Mouse (Mus musculus) lung, adult 2 months (tissue): ENCODE measurements around the gene Ndufb10. TPM values are rescaled to one million over a fixed set of nuclear protein-coding genes. Genes with fewer than 3 reads are reported as not detected.

ENCODE experiments used
- DNase-seq: peaks from one replicate; pipeline ENCODE4 v3.0.0; 2022
- H3K4me1 ChIP-seq: fragments of 200-500 bp; 2 replicates; pipeline ENCODE4 v1.6.1; 2011; ENCODE audit warnings: low read length; ENCODE audit not compliant: control insufficient read depth, insufficient read depth
- H3K4me3 ChIP-seq: fragments of 200-500 bp; replicated peaks from 2 replicates; pipeline ENCODE3; 2011; ENCODE audit warnings: low read depth, mild to moderate bottlenecking, control low read depth, low read length; ENCODE audit errors: extremely low read depth
- CTCF ChIP-seq: fragments of 200-500 bp; IDR thresholded peaks from 2 replicates; pipeline ENCODE4 v1.5.1; 2011; ENCODE audit warnings: mild to moderate bottlenecking, low read length, control low read depth; ENCODE audit not compliant: insufficient read depth
- POLR2A ChIP-seq: fragments of 200-500 bp; IDR thresholded peaks from 2 replicates; pipeline ENCODE4 v1.6.1; 2011; ENCODE audit warnings: low read depth, mild to moderate bottlenecking, control low read depth, low read length, borderline replicate concordance; ENCODE audit errors: extremely low read depth
- WGBS: fragments of 180-500 bp; shearing (Covaris S2); methylation state at CpG from one replicate; pipeline ENCODE4 v1.1.7; 2018; 5-methylcytosine and 5-hydroxymethylcytosine counted together
- polyA plus RNA-seq: library from polyadenylated mRNA; depleted of rRNA; stranded (reverse); fragments of >200 nt; gene quantifications from 2 replicates; pipeline ENCODE4 v1.2.3, GENCODE M21; 2012

Gene Ndufb10
- polyA plus RNA-seq, 1 experiment = 218 TPM

DNA sequence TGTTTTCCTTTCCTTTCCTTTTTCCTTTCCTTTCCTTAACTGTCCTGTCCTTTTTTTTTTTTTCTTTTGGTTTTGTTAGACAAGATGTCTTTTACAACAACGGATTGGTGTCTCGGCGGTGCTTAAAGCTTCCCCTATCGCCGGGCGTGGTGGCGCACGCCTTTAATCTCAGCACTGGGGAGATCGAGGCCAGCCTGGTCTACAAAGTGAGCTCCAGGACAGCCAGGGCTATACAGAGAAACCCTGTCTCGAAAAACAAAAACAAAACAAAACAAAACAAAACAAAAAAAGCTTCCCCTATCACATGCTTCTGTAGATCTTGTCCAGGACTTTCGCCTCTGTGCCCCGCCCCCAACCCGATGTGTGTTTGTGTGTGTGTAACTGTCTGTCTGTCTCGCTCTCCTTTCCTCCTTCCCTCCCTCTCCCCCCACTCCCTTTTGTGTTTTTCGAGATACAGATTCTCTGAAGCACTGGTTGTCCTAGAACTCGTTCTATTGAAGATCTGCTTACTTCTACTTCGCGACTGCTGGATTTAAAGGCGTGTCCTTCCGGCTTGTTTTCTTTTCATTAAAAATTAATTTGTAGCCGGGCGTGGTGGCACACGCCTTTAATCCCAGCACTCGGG is 16.4 kb downstream of the Ndufb10 start:
- peak overlapping the region; percentile 87 for H3K4me3 ChIP-seq
- TF ChIP-seq POLR2A = no peak
- TF ChIP-seq CTCF = no peak
- WGBS = 2% methylated on average over 24 of the region's 24 CpGs
- H3K4me1 ChIP-seq = 0 out of 2 replicates have a peak, but pooled peaks cover 2% of the 10 kb centered on the region
- DNase-seq = no peak

DNA sequence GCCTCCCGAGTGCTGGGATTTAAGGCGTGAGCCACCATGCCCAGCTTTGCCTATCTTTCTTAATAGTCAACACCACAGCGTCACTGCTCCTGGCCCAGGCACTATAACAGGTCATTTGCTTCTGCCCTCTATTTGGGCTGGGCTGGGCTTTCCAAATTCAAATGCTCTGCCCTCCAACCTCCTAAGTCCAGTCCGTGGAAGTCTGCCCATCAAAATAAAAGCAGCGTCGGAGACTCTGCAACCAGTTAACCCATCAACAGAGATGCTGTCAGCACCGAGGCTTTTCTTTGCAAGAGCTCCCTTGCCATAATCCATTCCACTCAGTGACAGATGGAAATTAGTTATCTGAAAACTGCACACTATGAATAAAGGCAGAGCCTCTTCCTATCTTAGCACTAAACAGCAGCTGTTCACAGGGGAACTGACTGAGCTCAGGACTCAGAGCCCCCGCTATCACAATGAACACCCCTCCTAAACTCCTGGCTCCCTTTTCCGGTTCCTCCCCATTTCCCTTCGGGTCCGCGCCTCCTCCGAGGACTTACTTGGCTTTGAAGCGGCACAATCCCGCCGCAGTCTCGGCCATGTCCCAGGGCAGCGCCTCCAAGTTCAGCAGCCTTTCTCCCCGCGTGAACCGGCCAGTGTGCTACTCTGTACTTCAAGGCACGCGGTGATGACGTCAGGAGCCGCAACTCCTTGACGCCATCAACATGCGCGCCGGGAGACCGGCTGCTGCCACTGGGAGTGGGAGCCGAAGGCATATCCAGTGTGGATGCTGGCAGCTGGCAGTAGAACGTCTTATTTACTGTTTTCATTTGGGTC is 17.1 kb downstream of the Ndufb10 start, which contains the start of gene Tbl3:
TSS of gene Tbl3 (minus strand) at position 679 of the 819 bp plus-strand sequence.
- peak; percentile 94 for DNase-seq
- TF ChIP-seq POLR2A (peak; percentile 83; the same call in 1 of the 2 replicates), CTCF (no peak)
- Histone ChIP-seq H3K4me1 (0 out of 2 replicates have a peak, but pooled peaks cover 2% of the 10 kb centered on the region), H3K4me3 (peak within 1 kb of the TSS; percentile 87)
- 3% methylated on average over 32 of the region's 32 CpGs for WGBS

DNA sequence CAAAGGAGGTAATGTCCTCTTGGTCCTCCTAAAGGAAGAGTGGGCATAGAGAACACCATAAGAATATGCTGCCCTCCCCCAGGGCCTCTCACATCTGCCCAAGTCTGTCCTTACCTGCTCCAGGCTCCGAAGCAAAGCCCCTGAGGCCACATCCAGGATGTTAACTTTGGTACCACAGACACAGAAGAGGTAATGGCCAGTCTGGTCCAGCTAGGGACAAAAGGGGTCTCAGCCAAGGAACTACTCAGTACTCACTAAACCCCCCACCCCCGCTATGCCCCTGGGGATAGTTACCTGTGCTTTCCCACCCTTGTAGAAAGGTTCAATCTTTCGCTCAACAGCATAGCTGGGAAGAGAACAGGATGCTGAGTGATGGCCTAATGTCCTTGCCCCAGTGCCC is 18.5 kb downstream of the Ndufb10 start:
- WGBS = 96% methylated on average over 3 of the region's 3 CpGs
- no peak overlapping the region for H3K4me3 ChIP-seq
- no peak for TF ChIP-seq POLR2A
- no peak for TF ChIP-seq CTCF
- DNase-seq = no peak
- 0 out of 2 replicates have a peak, but pooled peaks cover 2% of the 10 kb centered on the region for H3K4me1 ChIP-seq

DNA sequence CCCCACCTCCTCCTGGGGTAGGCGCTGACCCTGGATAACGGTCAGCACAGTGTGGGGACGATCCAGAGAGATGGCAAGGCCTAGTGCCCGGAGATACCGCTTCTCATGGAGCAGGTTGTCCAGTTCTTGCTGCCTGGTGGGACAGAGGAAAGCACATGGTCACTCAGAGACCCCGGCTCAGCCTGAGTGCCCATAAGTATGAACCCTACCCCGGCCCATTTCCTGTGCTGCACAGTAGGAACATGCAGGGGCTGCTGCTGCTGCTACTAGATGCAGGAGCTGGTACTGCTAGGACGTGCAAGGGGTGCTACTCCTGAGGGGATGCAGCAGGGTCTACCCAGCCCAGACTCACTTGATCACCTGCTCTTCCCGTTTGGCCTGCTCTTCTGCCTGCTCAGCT is 23.0 kb downstream of the Ndufb10 start:
- no peak for DNase-seq
- WGBS = 87% methylated on average over 9 of the region's 9 CpGs
- TF ChIP-seq POLR2A = no peak
- Histone ChIP-seq H3K4me1 (peaks cover 2% of the 10 kb centered on the region), H3K4me3 (no peak overlapping the region)

DNA sequence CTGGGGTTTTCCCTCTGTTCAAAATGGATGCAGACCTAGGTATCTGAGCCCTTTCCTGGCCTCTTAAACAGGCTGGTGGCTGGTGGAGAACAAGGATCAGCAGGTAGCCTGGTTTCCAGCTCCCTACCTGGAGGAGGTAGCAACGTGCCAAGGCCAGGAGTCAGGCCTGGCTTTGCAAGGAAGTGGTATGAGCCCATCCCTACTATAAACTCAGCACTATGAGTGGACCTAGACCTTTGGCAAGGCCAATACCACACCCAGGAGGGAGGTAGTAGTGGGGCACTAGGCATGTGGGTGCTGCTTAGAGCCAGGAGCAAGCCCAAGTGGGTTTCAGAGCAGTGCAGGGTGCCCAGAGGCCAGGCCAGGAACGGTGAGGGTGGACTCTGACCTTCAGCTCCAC is 24.8 kb downstream of the Ndufb10 start:
- 86% methylated on average over 2 of the region's 2 CpGs for WGBS
- TF ChIP-seq CTCF (no peak), POLR2A (no peak)
- Histone ChIP-seq H3K4me1 (peaks cover 2% of the 10 kb centered on the region), H3K4me3 (no peak overlapping the region)
- DNase-seq = no peak

DNA sequence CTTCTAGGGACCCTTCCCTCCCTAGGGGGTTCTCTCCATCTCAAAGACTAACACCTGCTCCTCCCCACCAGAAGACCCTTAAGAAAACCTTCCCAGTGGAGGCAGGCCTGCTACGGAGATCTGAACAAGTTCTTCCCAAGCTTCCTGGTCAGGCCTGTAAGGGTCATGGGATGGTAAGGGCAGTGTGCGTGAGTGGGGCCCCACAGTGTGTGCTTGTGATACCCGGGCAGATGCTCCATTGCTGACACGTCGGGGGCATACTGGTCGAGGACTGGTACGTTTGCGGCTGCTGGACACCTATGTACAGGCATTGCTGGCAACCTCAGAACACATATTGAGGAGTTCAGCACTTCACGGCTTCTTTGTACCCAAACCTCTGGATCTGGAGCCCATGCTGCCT is 25.6 kb downstream of the Ndufb10 start:
- DNase-seq = no peak
- TF ChIP-seq CTCF (no peak), POLR2A (no peak)
- WGBS = 61% methylated on average over 9 of the region's 9 CpGs
- no peak overlapping the region for H3K4me3 ChIP-seq
- peaks cover 2% of the 10 kb centered on the region for H3K4me1 ChIP-seq

DNA sequence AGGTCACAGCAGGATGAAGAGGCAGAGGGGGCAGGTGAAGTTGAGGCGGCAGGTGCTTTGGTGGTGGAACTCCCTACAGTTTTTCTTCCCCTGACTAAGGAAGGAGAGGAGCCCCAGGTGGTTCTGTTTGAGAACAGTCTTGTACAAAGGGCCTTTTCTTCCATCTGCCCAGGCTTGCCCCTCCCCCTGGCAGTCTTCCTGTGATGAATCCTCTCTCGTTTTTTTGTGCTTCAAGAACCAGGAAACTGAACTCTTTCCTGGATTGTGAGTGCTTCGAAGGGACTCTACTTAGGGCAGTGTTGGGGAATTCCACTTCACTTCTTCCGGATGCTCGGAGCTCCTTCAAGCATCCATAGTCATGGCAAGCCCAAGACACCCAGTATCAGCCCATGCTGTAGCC is 26.3 kb downstream of the Ndufb10 start:
- 11% methylated on average over 5 of the region's 5 CpGs for WGBS
- TF ChIP-seq POLR2A = no peak
- no peak for TF ChIP-seq CTCF
- Histone ChIP-seq H3K4me1 (peaks cover 2% of the 10 kb centered on the region), H3K4me3 (no peak overlapping the region)
- DNase-seq = no peak

DNA sequence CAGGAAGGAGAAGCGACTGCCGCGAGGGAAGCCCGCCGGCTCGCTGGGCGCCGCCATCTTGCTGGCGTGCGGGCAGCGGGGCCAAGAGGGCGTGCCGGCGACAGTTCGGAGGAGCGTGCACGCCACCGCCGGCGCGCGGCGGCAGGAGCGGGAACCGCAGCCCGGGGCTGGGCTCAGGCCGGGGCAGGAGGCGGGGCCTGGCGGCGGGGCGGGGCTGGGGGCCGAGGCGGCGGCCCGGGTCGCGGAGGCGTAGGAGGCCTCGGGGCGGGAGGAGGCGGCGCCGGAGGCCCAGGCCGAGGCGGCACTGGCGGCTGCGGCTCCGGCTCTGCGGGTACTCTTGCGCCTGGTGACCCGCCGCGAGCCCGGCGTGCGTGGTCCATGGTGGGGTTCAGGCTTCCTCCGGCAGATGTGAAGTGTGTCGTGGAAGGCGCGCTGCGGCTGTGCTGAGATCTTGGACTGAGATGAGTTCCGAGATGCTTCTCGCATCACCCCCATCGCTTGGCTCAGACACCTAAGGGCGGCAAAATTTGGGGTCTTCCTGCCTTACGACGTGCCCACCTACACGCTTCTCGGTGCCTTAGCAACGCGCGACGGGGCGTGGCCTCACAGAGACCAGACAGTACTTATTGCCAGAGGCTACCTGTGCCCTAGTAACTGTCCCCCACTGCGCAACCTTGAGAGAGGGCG is 28.1 kb downstream of the Ndufb10 start, which contains the start of the genes Gfer and Noxo1:
TSS of gene Gfer (minus strand) at position 146 of the 687 bp plus-strand sequence.
TSS of gene Noxo1 (plus strand) at position 224 of the 687 bp plus-strand sequence.
- DNase-seq = peak; percentile 82
- 1% methylated on average over 72 of the region's 76 CpGs for WGBS
- Histone ChIP-seq H3K4me3 (peak within 1 kb of the TSS; percentile 99), H3K4me1 (peaks cover 2% of the 10 kb centered on the region)
- TF ChIP-seq CTCF = no peak
- TF ChIP-seq POLR2A = peak; percentile 43; the same call in 1 of the 2 replicates

DNA sequence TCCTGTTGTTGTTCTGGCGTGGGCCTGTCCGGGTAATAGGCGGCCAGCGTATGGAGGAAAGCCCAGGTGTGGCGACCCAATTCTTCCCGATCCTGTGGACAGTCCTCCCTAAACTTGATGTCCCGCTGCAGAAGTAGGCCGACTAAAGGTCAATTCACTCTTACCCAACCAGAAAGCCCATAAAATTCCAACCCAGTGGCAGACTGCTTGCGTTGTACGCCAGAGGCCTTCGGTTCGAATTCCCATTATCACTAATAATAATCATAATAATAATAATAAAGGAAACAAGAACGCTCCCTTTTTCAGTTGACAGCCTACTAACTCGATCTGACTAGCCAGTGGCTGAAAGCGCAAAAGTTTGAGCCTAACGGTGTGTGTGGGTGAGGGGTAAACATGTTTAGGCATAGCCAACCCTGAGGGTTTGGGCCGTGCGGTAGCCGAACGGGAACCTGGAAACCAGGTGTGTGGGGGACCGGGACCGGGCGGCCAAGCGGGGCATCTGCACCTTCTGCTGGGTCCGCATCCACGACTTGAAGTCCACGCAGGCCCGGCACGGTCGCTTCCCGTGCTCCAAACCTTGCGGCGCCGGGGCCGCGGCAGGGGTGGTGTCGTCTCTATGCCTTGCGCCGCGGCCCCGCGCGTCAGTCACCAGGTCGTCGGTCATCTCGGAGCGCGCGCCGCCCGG is 28.8 kb downstream of the Ndufb10 start:
- Histone ChIP-seq H3K4me3 (peak overlapping the region; percentile 64), H3K4me1 (peaks cover 2% of the 10 kb centered on the region)
- TF ChIP-seq CTCF (no peak), POLR2A (no peak)
- 11% methylated on average over 51 of the region's 51 CpGs for WGBS
- DNase-seq = no peak
